Mouse (Mus musculus) testis, adult 2 months (tissue): ENCODE results near the gene Xylt1. TPM values are rescaled to one million over a fixed set of nuclear protein-coding genes. Genes with fewer than 3 reads are reported as not detected.

Source experiments
- H3K27ac ChIP-seq: fragments of 200-500 bp; 2 replicates; pipeline ENCODE4 v1.5.1; 2012; ENCODE audit warnings: low read depth, low read length; ENCODE audit not compliant: control insufficient read depth, insufficient read depth
- H3K27me3 ChIP-seq: fragments of 200-500 bp; 2 replicates; pipeline ENCODE4 v1.6.1; 2012; ENCODE audit warnings: mild to moderate bottlenecking, low read length, moderate library complexity; ENCODE audit not compliant: control insufficient read depth, insufficient read depth
- H3K36me3 ChIP-seq: fragments of 200-500 bp; 2 replicates; pipeline ENCODE4 v1.6.1; 2012; ENCODE audit warnings: mild to moderate bottlenecking, low read length; ENCODE audit not compliant: control insufficient read depth, insufficient read depth
- H3K4me1 ChIP-seq: fragments of 200-500 bp; 2 replicates; pipeline ENCODE4 v1.6.1; 2012; ENCODE audit warnings: low read length; ENCODE audit not compliant: control insufficient read depth, insufficient read depth
- H3K4me3 ChIP-seq: fragments of 200-500 bp; 2 replicates; pipeline ENCODE4 v1.5.1; 2012; ENCODE audit warnings: low read depth, mild to moderate bottlenecking, low read length, moderate library complexity, mixed read lengths; ENCODE audit not compliant: control insufficient read depth
- CTCF ChIP-seq: fragments of 200-500 bp; IDR thresholded peaks from 2 replicates; pipeline ENCODE4 v1.5.1; 2012; ENCODE audit warnings: low read depth, mild to moderate bottlenecking, inconsistent platforms, low read length, moderate library complexity; ENCODE audit not compliant: control insufficient read depth, insufficient read depth, insufficient replicate concordance
- POLR2A ChIP-seq: fragments of 200-500 bp; IDR thresholded peaks from 2 replicates; pipeline ENCODE4 v1.6.1; 2012; ENCODE audit warnings: low read depth, mild to moderate bottlenecking, inconsistent platforms, low read length, moderate library complexity; ENCODE audit not compliant: control insufficient read depth
- polyA plus RNA-seq: library from polyadenylated mRNA; depleted of rRNA; stranded (reverse); fragments of >200 nt; gene quantifications from 2 replicates; pipeline ENCODE4 v1.2.3, GENCODE M21; 2012

The Xylt1 gene
- polyA plus RNA-seq, 1 experiment: 0.79 TPM

DNA sequence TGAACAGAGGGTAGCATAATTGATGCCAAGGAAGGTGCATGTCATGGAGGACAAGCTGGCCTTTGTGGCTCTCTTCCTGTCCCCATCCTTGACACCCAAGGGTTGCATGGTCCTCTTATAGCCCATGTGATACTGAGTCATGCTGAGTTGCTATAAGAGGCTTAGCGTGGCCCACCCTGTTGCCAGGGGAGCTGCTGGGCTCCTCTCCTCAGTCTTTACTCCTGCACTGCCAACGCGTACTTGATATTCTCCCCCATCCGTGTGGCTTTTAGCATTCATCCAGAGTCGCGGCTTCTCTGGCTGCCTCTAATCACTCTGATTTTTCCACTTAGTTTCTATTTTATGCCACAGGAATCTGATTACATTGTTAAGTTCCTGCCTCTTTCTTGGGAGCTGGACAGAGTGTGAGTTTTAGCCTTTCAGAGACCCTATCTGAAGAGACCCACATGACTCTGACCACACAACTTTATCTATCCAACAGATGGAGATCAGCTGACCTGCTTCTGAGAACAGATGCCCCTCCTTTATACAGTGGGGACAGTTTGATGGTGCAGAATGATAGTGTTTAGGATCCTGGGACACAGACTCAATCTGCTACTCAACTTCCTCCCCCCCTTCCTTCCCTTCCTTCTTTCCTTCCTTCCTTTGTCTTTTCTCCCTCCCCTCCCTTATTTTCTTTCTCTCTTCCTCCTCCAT is 206.6 kb downstream of the Xylt1 start:
- TF ChIP-seq CTCF: no peak
- no peak for TF ChIP-seq POLR2A
- Histone ChIP-seq H3K27me3 (no peaks in the 10 kb centered on the region), H3K4me3 (no peak overlapping the region), H3K36me3 (no peaks in the 10 kb centered on the region), H3K4me1 (no peaks in the 10 kb centered on the region), H3K27ac (no peak overlapping the region)

DNA sequence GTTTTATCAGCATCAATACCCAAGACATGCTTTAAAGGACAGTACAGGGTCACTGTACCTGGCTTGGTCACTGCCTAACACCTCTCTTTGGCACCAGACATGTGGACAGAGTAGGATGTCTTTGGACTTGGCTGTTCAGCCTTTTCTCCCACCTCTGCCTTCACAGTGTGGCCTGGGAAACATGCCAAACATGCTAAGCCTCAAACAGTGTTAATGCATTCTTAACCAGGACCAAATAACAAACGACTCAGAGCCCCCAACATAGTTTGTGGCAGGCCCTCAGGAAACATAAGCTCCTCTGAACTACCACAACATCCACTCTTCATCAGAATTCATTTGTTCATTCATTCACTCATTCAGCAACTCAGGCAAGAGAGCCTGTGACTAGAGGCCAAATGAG is 207.6 kb downstream of the Xylt1 start:
- no peaks in the 10 kb centered on the region for H3K4me1 ChIP-seq
- H3K27ac ChIP-seq: no peak overlapping the region
- H3K27me3 ChIP-seq: no peaks in the 10 kb centered on the region
- no peak overlapping the region for H3K4me3 ChIP-seq
- TF ChIP-seq POLR2A (no peak), CTCF (no peak)
- no peaks in the 10 kb centered on the region for H3K36me3 ChIP-seq

DNA sequence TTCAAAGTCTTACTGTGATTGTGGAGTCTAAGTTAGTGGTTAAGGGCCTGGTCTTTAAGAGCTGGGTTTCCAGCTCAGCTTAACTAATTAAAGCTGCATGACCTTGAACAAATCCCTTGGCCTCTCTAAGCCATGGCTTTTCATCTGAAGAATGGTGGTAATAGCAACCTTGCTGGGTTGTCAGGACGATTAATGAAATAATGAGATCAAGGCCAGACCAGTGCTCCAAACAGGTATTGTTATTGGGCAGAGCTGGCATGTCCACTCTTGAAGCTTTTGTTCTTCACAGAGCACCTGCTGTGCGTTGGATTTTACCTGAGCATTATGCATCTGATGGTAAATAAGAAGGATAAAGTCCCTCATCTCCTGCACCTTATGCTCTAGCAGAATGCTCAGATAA is 208.6 kb downstream of the Xylt1 start:
- Histone ChIP-seq H3K4me3 (no peak overlapping the region), H3K27ac (no peak overlapping the region), H3K36me3 (no peaks in the 10 kb centered on the region), H3K4me1 (no peaks in the 10 kb centered on the region), H3K27me3 (no peaks in the 10 kb centered on the region)
- no peak for TF ChIP-seq CTCF
- TF ChIP-seq POLR2A: no peak

DNA sequence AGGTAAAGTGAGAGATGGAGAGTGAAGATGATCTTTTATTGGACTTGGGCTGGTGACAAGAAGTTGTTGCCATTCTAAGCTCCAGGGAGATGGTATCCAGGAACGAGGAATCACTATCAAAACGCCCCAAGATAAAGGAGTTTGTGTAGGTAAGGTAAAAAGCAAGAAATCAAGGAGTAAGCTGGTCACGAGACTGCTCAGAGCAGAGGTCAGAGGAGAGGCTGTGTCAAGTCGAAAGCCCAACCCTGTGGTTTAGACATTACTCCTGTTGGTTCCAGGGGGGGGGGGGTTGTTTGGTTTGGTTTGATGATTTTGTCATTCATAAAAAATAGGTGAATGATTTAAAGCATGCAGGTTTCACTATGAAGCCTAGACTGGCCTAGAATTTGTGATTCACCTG is 209.0 kb downstream of the Xylt1 start:
- H3K4me3 ChIP-seq: no peak overlapping the region
- TF ChIP-seq POLR2A: no peak
- TF ChIP-seq CTCF: no peak
- H3K36me3 ChIP-seq: no peaks in the 10 kb centered on the region
- no peaks in the 10 kb centered on the region for H3K4me1 ChIP-seq
- H3K27ac ChIP-seq: no peak overlapping the region
- no peaks in the 10 kb centered on the region for H3K27me3 ChIP-seq

DNA sequence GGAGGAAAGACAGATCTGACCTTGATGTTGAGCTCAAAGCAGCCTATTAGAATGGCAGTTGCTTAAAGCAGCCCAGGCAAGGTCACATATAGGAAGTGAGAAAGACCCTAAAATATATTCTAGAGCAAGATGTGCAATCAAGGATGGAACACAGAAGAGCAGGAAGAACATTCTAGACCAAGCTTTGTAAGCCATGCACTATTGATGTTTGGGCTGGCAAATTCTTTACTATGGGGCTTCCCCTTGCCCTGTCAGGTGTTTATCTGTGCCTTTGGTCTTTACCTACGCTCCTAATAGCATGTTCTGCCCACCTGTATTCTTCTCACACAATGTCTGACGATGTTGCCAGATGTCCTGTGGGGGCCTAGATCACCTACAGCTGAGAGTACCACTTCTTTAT is 213.4 kb downstream of the Xylt1 start:
- H3K27me3 ChIP-seq: no peaks in the 10 kb centered on the region
- H3K36me3 ChIP-seq: no peaks in the 10 kb centered on the region
- H3K4me1 ChIP-seq: no peaks in the 10 kb centered on the region
- H3K27ac ChIP-seq: no peak overlapping the region
- TF ChIP-seq CTCF (no peak), POLR2A (no peak)
- no peak overlapping the region for H3K4me3 ChIP-seq

DNA sequence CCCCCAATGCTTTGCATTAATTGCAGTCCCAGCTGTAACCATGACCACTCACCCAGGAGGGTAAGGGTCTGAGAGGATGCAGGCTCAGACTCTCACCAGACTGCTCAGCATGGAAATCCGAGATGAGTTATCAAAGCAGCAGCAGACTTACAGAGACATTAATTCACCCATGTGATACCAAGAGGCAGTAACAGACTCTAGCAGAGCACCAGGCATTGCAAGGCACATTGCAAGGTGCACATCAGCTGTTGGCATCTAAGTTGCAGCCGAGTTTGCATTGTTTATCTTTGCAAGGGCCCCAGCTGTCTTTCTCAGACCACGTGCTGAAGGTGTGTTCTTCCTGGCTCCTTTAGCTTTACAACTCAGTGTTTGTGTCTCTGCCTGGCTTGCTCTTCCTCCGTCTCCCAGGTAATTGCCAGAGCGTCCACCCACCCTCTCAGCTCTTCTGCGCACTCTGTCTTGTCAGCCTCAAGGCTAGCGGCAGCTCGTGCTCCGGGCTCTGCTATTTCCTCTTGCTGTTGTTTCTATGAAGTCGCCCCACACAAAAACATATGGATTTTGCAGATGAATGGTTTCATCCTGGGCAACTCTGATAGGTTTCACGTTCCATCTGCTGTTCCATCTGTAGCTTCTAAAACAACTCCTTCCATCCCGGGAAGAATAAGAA is 214.4 kb downstream of the Xylt1 start:
- Histone ChIP-seq H3K27ac (no peak overlapping the region), H3K4me3 (no peak overlapping the region), H3K36me3 (no peaks in the 10 kb centered on the region), H3K4me1 (no peaks in the 10 kb centered on the region), H3K27me3 (no peaks in the 10 kb centered on the region)
- TF ChIP-seq POLR2A: no peak
- no peak for TF ChIP-seq CTCF

DNA sequence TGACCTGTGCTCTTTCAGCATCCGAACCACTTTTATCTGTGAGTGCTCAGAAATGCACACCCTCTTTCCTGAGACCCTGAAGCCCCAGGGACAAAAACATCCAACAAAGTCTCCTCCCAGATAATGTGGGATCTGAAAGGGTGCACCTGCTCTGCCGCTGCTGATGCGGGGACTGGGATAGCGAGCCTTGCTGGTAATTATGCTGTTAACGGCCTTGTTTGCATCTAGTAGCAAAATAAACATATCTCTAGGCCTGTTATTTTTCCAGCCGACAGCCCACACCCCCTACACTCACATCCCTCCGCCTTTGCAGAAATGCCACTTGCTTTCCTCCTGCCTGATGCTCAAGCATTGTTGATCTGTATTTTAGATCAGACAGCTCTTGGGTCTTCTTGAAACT is 219.7 kb downstream of the Xylt1 start:
- H3K4me3 ChIP-seq: no peak overlapping the region
- TF ChIP-seq CTCF (no peak), POLR2A (no peak)
- H3K27me3 ChIP-seq: no peaks in the 10 kb centered on the region
- no peak overlapping the region for H3K27ac ChIP-seq
- H3K36me3 ChIP-seq: no peaks in the 10 kb centered on the region
- no peaks in the 10 kb centered on the region for H3K4me1 ChIP-seq

DNA sequence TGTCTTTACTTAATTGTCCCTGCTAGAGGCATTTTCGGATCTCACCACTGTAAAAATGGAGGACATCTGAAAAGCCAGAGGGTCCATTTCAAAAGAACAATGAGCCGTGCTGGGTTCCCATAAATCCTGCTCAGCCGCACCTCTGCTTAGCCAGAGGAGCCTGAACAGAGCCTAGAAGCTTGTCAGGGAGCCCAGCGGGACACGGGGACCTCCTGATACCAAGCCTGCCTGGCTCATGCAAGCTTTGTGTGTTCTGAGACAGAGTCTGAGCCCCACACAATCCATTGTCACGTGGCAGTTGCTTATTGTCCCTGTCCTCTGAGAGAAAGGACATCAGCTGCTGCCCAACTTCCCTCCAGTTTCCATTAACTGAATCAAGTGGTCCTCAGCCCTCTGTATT is 229.7 kb downstream of the Xylt1 start:
- no peaks in the 10 kb centered on the region for H3K36me3 ChIP-seq
- TF ChIP-seq CTCF (no peak), POLR2A (no peak)
- no peaks in the 10 kb centered on the region for H3K4me1 ChIP-seq
- no peak overlapping the region for H3K27ac ChIP-seq
- no peaks in the 10 kb centered on the region for H3K27me3 ChIP-seq
- H3K4me3 ChIP-seq: no peak overlapping the region
